Mouse (Mus musculus) cerebellum, adult 2 months (tissue): ENCODE results near the gene P2rx5.

ENCODE experiments used
- CTCF ChIP-seq: fragments of 200-500 bp; IDR thresholded peaks from 2 replicates; pipeline ENCODE4 v1.5.1; 2011; ENCODE audit warnings: low read depth, mild to moderate bottlenecking, control low read depth, low read length, moderate library complexity, borderline replicate concordance; ENCODE audit not compliant: insufficient read depth
- POLR2A ChIP-seq: fragments of 200-500 bp; IDR thresholded peaks from 2 replicates; pipeline ENCODE4 v1.6.1; 2011; ENCODE audit warnings: low read length, control low read depth, borderline replicate concordance; ENCODE audit not compliant: insufficient read depth

DNA sequence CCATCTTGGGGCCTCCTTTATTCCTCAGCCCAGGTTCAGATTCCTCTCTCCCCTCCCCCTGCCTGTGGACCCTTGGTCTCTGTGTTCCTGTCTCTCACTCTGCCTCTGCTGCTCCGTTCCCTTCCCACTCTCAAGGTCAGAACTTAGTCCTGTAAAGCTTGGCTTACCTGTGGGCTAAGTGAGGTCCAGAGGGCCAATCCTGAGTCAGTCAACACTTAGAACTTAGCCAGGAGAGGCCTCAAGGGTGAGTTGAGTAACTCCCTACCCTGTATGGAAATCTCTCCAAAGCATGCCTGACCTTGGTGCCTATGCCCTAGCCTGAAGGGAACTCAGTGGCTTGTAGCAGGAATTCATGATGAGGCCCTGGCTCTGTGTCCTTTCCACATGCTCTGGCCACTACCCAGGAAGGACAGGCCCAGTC, 15.9 kb upstream of the P2rx5 start:
- no peak for TF ChIP-seq CTCF
- TF ChIP-seq POLR2A, result no peak
